Mouse (Mus musculus): ENCODE measurements around the gene Pole3.

Gene Pole3

GRCm38 (mm10) chr4:62519122-62519848, 5.6 kb downstream of the Pole3 start:
- in situ Hi-C loops (cut with MboI; ENCODE audit: low sequenced_read_pairs), result no loop called here

- in situ Hi-C loops (cut with MboI; ENCODE audit: low sequenced_read_pairs), result no loop called here
Measured at GRCm38 (mm10) chr4:62518416-62519121, 6.3 kb downstream of the Pole3 start.

GRCm38 (mm10) chr4:62517538-62518415, 7.1 kb downstream of the Pole3 start:
- in situ Hi-C loops (cut with MboI; ENCODE audit: low sequenced_read_pairs), result no loop called here

- in situ Hi-C loops (cut with MboI; ENCODE audit: low sequenced_read_pairs), result no loop called here
Measured at GRCm38 (mm10) chr4:62517046-62517445, 7.8 kb downstream of the Pole3 start.

- in situ Hi-C loops (cut with MboI; ENCODE audit: low sequenced_read_pairs), result no loop called here
Measured at GRCm38 (mm10) chr4:62516579-62516978, 8.3 kb downstream of the Pole3 start.

GRCm38 (mm10) chr4:62516079-62516478, 8.8 kb downstream of the Pole3 start:
- in situ Hi-C loops (cut with MboI; ENCODE audit: low sequenced_read_pairs), result no loop called here

- in situ Hi-C loops (cut with MboI; ENCODE audit: low sequenced_read_pairs), result no loop called here
Measured at GRCm38 (mm10) chr4:62515490-62515889, 9.4 kb downstream of the Pole3 start.

- in situ Hi-C loops (cut with MboI; ENCODE audit: low sequenced_read_pairs), result no loop called here
Measured at GRCm38 (mm10) chr4:62514995-62515394, 9.9 kb downstream of the Pole3 start.

- in situ Hi-C loops (cut with MboI; ENCODE audit: low sequenced_read_pairs), result no loop called here
Measured at GRCm38 (mm10) chr4:62513998-62514506, 10.8 kb downstream of the Pole3 start.

- in situ Hi-C loops (cut with MboI; ENCODE audit: low sequenced_read_pairs), result loop anchor here (10.0 kb wide), 1 partner anchor 155 kb away; no protein-coding TSS in a partner anchor
Measured at GRCm38 (mm10) chr4:62509946-62510345, 14.9 kb downstream of the Pole3 start.

GRCm38 (mm10) chr4:62508839-62509238, 16.0 kb downstream of the Pole3 start:
- in situ Hi-C loops (cut with MboI; ENCODE audit: low sequenced_read_pairs), result loop anchor here (10.0 kb wide), 1 partner anchor 154 kb away; no protein-coding TSS in a partner anchor

GRCm38 (mm10) chr4:62506798-62507197, 18.1 kb downstream of the Pole3 start:
- in situ Hi-C loops (cut with MboI; ENCODE audit: low sequenced_read_pairs), result loop anchor here (10.0 kb wide), 1 partner anchor 152 kb away; no protein-coding TSS in a partner anchor

GRCm38 (mm10) chr4:62505991-62506390, 18.9 kb downstream of the Pole3 start:
- in situ Hi-C loops (cut with MboI; ENCODE audit: low sequenced_read_pairs), result loop anchor here (10.0 kb wide), 1 partner anchor 151 kb away; no protein-coding TSS in a partner anchor

GRCm38 (mm10) chr4:62503374-62503970, 21.4 kb downstream of the Pole3 start, which contains the start of gene Hdhd3:
Hdhd3 (minus strand) TSS chr4:62503467.
- in situ Hi-C loops (cut with MboI; ENCODE audit: low sequenced_read_pairs), result loop anchor here (10.0 kb wide), 1 partner anchor 149 kb away; no protein-coding TSS in a partner anchor

GRCm38 (mm10) chr4:62502969-62503368, 21.9 kb downstream of the Pole3 start:
- in situ Hi-C loops (cut with MboI; ENCODE audit: low sequenced_read_pairs), result loop anchor here (10.0 kb wide), 1 partner anchor 148 kb away; no protein-coding TSS in a partner anchor

GRCm38 (mm10) chr4:62501964-62502732, 22.7 kb downstream of the Pole3 start:
- in situ Hi-C loops (cut with MboI; ENCODE audit: low sequenced_read_pairs), result loop anchor here (10.0 kb wide), 1 partner anchor 147 kb away; no protein-coding TSS in a partner anchor

- in situ Hi-C loops (cut with MboI; ENCODE audit: low sequenced_read_pairs), result loop anchor here (10.0 kb wide), 1 partner anchor 147 kb away; no protein-coding TSS in a partner anchor
Measured at GRCm38 (mm10) chr4:62501534-62501933, 23.3 kb downstream of the Pole3 start.

- in situ Hi-C loops (cut with MboI; ENCODE audit: low sequenced_read_pairs), result loop anchor here (10.0 kb wide), 1 partner anchor 146 kb away; no protein-coding TSS in a partner anchor
Measured at GRCm38 (mm10) chr4:62500799-62501198, 24.1 kb downstream of the Pole3 start.

- in situ Hi-C loops (cut with MboI; ENCODE audit: low sequenced_read_pairs), result no loop called here
Measured at GRCm38 (mm10) chr4:62496815-62497214, 28.1 kb downstream of the Pole3 start.
